Mouse (Mus musculus) ES-Bruce4 (cell line): ENCODE measurements around the gene Pip5k1b.

Experiments
- CTCF ChIP-seq: IDR thresholded peaks from one replicate; pipeline ENCODE4 v1.8.1; 2011; ENCODE audit warnings: low read depth, low read length
- POLR2A ChIP-seq: IDR thresholded peaks from one replicate; pipeline ENCODE4 v1.8.1; 2011; ENCODE audit warnings: low read length; ENCODE audit not compliant: insufficient read depth

DNA sequence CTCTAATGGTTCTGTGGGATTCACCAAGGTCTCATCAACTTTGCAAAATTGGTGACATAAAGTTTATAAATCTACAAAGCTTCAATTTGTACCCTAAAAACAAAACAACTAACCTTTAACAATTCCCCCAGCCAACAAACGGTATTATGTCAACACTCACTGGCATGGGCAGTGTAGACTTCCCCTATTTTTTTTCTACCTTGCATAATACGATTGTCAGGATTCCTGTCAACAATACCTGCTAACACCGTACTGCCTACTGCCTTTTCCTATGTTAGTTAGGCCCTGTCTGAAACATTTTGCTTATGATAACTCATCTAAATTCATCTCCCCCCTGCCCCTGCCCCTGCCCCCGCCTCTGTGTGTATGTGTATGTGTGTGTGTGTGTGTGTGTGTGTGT lies 61.8 kb downstream of the Pip5k1b start:
- TF ChIP-seq CTCF = no peak
- TF ChIP-seq POLR2A = no peak
